Mouse (Mus musculus) ovary, postnatal 36 days (tissue): ENCODE measurements around the gene Slc5a5.

Experiments
- DNase-seq: peaks from one replicate; pipeline ENCODE4 v3.0.0; 2022; ENCODE audit warnings: low spot score, mixed read lengths

Slc5a5 gene

GRCm38 (mm10) chr8:70853863-70854262, 38.7 kb downstream of the Slc5a5 start:
- DNase-seq, result no peak

GRCm38 (mm10) chr8:70852595-70853231, 39.8 kb downstream of the Slc5a5 start:
- DNase-seq, result no peak

DNA sequence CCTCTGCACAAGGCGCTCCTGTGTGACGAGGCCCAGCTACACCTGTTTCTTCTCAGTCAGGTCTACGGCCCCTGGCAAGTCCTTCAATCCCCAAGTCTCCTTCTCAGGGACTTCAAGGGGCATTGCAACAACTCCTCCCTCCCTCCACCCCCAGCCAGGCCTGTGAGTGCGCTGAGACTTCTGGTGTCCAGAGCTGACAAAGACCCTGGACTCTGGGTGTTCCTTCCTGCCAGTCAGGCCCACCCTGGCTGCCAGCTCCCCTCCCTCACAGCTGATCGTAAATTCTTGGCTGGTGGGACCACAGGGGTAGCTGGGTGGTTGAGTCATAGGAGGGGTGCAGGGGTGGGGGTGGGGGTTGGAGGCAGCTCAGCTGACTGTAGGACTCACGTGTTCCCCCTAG, 40.7 kb downstream of the Slc5a5 start:
- DNase-seq, result no peak

DNA sequence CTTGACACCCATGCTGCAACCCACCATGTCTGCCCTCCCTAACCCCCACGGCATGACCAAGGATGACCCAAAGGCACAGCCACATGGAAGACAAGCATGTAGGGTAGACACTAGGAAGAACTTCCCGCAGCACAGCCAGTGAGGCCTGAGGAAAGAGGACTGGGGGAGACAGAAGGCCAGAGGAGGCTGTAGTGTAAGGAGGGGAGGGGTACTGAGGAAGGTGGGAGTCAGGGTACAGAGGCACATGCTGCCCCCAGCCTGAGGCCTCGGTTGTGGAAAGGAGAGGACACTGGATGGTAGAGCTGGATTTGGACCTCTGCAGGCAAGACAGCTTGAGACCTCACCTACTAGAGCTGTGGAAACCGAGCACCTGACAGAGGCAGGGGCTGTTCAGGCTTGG, 41.6 kb downstream of the Slc5a5 start:
- DNase-seq, result no peak

- no peak for DNase-seq
Measured at GRCm38 (mm10) chr8:70850132-70850845, 42.3 kb downstream of the Slc5a5 start.

- no peak for DNase-seq
Measured at GRCm38 (mm10) chr8:70849333-70849990, 43.1 kb downstream of the Slc5a5 start.

DNA sequence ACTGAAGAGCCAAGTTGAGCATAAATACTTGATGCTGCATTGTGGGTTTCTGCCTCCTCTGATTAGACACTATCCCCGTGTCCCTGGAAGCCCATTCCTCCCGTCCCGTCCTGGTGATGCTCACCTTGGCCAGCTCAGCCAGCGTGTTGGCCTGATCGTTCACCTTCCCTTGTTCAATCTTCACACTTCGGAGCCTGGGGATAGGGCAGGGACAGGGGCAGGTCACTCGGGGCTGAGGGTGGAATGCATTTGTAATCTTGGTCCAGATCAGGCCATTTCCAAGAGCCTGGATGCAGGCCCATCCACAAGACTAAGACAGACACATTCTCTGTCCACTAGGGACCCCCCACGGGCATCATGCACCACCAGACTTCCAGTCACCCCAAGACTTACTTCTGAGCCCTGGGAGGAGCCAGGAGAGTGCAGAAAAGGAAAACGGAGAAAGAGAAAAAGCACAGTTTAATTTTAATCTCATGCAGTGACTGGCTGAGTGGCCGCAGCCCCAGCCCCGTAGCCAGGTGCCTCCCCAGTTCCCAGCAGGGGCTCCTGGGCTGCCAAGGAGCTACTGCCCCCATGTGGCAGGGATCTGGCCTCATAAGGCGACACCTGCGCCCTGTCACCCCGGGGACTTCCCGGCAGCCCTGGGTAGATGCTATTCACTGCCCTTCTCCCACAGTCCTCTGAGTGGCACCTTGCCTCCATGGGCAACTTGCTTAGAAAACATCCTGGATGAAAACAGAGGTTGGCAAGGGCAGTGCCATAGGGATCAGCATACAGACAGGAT, 46.0 kb downstream of the Slc5a5 start:
- DNase-seq, result no peak

- DNase-seq, result no peak
Measured at GRCm38 (mm10) chr8:70845108-70845507, 47.4 kb downstream of the Slc5a5 start.

DNA sequence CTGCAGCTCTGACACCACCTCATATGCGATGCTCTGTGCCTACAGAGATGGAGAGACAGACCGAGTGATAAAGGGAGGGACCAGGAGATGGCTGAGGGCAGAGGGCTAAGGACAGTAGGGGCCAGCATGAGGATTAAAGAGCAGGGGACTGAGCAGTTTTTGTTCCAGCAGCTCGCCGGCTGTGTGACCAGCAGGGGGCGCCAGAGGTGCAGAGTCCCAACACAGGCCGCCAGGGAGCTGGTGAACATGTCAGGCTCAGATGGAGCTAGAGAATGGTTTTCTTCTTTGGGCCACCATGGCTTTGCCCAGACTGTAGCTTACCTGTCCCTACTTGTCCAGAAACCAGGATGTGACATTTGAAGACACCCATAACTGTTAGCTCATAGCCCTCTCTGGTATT, 48.0 kb downstream of the Slc5a5 start:
- DNase-seq, result peak; percentile 90

DNA sequence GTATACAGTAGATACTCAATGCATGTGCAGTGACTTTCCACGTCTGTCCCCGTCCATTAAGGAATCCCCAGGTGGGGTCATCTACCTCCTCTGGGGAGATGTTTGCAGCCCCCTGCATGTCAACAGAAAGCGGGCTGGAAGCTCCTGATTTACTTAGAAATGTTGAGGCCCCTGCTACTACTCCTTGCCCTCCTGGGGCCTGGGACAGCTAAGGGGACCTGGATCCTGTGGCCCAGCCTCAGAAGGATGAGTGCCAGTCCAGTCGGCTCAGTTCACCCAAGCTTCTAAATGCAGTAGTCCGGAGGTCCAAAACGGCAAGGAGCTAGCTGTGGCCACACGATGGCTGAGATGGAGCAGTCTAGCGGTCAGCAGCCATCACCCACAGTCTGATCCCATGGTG, 48.6 kb downstream of the Slc5a5 start:
- no peak for DNase-seq

GRCm38 (mm10) chr8:70843214-70843773, 49.3 kb downstream of the Slc5a5 start:
- DNase-seq, result no peak

DNA sequence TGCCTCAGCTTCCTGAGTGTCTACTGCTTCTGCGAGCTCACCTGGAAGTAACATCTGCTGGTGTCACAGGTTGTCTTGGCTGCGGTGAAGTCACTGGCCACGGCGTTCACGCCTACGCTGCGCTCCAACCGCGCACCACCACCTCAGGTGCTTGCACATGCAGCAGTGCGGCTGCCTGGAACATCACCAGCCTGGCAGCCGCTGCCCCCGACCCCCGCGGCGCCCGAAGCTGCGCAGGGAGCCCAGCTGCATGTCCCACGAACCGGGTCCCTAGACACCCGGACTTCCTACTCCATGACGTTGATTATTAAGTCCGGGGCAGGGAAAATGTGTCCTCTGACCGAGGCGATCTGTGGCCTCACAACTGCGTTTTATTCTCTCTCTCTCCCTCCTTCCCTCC, 50.1 kb downstream of the Slc5a5 start:
- no peak for DNase-seq

GRCm38 (mm10) chr8:70841147-70842072, 51.1 kb downstream of the Slc5a5 start:
- DNase-seq, result peak; percentile 90

DNA sequence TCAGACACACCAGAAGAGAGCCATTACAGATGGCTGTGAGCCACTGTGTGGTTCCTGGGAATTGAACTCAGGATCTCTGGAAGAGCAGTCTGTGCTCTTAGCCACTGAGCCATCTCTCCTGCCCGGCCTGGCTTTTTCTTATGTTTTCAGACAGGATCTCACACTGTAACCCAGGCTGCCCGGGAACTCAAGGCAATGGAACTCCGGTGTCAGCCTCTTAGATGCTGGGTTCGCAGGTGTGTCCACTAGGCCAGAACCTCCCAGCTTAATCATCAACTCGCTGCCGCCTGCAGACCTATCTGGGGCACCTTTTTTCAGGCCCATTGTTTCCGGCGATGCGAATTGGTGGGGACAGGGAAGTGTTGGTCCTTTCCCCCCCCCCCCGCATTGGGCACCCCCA, 52.0 kb downstream of the Slc5a5 start:
- no peak for DNase-seq

GRCm38 (mm10) chr8:70839408-70840351, 52.9 kb downstream of the Slc5a5 start, which contains the start of gene Arrdc2:
Gene Arrdc2 (minus strand): TSS chr8:70839720.
- DNase-seq, result peak; percentile 97

DNA sequence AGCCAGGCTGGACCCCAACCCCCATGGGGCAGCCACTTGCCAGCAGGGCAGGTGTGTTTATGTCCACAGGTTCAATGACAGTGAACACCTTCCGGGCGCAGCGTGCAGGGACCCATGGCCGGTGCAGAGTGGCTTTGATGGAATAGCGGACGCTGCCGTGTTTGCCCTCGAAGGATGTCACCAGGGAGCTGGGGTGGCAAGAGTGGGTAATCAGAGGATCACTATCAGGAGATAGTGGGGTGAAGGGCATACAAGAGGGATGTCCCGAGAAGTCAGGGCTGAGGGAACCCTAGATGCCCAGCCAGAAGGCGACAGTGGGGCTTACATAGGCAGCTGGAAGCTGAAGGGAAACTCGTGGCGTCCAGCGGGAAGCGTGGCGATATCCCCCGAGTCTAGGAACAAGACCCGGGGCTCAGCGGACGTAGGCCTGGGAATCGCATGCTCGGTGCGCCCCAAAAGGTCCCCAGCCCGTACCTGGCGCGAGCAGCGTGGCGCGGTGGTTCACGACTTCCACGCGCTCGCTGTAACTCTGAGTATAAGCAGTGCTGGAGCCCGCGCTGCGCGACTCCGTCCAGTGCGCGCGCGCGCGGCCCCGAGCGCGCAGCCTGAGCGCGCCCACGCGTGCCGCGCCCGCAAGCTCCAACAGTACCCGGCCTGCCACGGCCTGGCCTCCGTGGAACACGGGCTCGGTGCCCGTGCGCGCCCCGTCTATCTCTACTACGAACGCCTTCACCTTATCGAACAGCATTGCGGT, 53.7 kb downstream of the Slc5a5 start:
- DNase-seq, result no peak

- no peak for DNase-seq
Measured at GRCm38 (mm10) chr8:70836666-70837065, 55.9 kb downstream of the Slc5a5 start.

GRCm38 (mm10) chr8:70834071-70834470, 58.5 kb downstream of the Slc5a5 start:
- DNase-seq, result no peak

DNA sequence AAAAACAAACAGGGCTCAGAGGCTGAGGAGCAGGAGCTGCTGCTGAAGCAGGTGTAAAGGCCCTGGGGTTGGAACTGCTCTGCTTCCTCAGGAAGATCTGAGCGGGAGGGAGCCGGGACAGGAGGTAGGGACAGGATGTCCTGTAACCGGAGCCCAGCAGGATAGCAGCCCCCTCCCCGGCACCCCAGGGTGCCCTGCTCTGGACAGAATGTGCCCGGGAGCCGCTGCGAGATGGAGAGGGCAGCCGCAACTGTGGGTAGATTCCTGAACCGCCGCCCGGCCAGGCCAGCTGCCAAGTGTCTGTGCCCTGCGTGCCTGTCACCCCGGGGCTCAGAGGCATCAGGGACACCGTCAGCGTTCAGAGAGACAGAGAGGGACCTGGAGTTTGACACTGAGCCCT, 59.0 kb downstream of the Slc5a5 start:
- DNase-seq, result peak; percentile 50
